Mouse (Mus musculus) cerebellum, adult 9-11 months (tissue): Measurements from ENCODE around the gene Fhl5.
"Not testable (repeated sequence)": the region's sequence is repeated elsewhere in the genome, so short reads cannot be mapped to it uniquely, and the experiment has no call there.

Experiments used
- DNase-seq: peaks from one replicate; pipeline ENCODE4 v3.0.0; 2022

Fhl5 gene

GRCm38 (mm10) chr4:25242776-25243175 is at the start of gene Fhl5:
TSS of gene Fhl5 (minus strand) at chr4:25242876.
- DNase-seq: no peak

DNA sequence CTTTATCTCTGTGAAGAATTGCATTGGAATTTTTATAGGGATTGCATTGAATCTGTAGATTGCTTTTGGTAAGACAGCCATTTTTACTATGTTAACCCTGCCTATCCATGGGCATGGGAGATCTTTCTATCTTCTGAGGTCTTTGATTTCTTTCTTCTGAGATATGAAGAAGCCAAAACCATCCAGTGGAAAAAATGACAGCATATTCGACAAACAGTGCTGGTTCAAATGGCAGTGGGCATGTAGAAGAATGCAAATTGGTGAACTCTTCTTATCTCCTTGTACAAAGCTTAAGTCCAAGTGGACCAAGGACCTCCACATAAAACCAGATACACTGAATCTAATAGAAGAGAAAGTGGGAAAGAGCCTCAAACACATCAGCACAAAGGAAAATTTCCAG is 42.3 kb upstream of the Fhl5 start:
- not testable (repeated sequence) for DNase-seq

DNA sequence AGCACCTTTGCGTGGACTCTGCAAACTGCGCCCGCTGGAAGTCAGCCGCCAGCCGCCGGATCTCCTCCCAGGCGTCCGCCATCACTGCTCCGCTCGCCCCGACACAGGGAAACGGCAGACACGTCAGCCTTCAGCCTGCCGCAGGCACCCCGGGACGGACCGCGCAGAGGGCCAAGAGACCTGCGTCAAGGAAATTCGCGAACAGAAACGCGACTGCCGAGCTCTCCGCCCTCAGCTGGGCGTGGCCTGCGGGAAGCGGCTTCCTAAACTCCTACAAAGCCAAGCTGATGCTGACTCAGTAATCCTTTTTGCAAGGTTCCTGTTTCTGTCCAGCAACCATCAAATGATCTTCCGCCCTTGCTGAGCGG is 39.0 kb upstream of the Fhl5 start, which contains the start of gene Ufl1:
Gene Ufl1 (minus strand): TSS at position 151 of the 368 bp plus-strand sequence.
- DNase-seq: peak; percentile 96

GRCm38 (mm10) chr4:25280938-25281670 is 38.4 kb upstream of the Fhl5 start:
- DNase-seq: no peak

DNA sequence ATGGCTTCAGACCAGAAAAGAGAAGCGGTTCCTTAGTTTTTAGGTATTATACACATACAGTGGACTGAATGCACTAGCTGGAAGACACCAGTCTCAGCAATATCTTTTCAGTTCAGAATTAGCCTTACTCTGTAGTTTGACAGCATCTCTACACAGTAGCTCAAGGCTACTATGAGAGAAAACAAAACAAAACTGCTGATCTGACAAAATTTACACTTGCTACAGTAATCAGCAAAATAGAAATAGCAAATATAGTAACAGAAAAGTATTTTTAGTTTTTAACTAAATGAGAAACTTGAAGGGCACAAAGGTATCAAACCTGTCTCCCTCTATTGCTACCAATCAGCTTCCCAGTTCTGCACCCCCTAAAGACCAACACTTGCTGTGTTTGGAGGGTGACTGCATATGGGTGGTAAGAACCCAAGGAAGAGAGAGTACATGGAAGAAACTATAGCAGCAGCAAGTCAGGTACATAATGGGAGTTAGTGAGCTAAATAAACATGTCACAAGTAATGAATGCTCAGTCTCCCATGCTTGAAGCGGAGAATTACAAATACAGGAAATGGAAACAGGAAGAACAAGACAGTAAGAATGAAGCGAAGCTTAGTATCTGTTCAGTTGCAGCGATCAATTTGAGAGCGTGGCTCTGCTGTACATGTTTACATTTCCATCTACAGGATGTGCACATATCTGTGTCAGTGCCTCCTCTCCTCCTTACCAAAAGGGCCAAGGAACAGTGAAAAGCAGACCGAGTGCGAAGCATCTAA is 30.4 kb upstream of the Fhl5 start:
- DNase-seq: no peak

GRCm38 (mm10) chr4:25271926-25272325 is 29.2 kb upstream of the Fhl5 start:
- DNase-seq: no peak

- no peak for DNase-seq
Measured at GRCm38 (mm10) chr4:25267144-25267543, 24.5 kb upstream of the Fhl5 start.

DNA sequence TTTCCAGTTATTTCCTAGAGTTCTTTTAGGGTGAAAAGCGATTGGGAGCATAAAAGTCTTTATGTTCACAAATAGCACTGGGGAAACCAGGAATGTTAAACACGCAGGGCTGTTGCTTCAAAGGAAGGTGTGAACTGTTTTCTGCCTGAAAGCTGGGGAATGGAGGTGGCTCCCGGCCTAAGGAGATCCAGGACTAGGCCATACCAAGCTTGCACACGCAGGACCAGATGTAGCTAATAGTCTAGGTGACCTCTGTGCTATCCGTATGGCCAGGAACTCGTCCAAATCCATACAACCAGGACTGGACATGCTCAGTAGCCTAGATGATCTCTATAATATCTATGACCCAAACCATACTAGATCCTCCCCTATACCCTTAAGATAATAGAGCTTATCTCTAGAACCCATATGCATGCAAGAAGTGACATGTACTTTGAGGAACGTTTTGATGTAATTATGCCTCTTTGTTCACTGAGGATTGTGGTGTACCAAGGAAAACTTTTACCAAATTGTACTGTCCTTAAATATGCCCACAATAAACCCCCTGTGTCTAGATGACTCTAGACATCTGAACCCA is 15.2 kb upstream of the Fhl5 start:
- no peak for DNase-seq

- DNase-seq: not testable (repeated sequence)
Measured at GRCm38 (mm10) chr4:25235663-25236062, 7.0 kb downstream of the Fhl5 start.

- DNase-seq: not testable (repeated sequence)
Measured at GRCm38 (mm10) chr4:25233767-25234166, 8.9 kb downstream of the Fhl5 start.

DNA sequence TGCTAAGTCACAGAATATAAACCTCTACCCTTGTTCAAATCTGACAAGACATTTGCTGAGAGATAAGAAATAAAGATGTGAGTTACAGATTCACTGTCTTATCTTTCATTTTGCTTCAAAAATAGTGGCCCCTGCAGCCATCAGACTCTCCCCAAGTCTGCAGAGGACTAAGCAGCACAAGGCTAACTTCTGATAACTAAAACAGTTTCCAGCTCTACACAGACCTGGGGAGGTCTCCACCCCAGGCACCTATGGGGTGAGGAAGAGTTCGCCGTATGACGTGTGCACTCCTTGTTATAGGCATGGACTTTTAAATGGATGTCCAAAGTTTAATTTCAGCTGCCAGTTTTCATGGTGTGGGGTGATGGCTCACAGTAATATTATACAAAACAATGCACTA is 10.1 kb downstream of the Fhl5 start:
- DNase-seq: no peak

DNA sequence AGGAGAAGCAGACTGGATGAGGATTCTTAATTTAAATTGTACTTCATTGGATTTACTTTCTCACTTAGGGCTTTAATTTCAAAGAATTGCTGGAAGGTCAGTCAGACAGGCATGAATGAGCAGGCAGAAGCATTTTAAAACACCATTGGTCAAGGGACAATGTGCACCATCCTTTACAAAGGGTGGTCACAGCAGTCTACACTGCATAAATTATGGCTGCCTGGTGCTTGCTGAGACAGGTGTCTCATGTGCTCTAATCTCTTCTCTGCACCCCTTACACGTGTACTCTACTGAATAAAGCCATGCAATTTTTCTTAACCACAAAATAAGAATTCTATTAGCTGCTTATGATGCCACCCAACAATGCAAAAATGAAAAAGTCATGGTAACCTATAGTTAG is 15.1 kb downstream of the Fhl5 start:
- no peak for DNase-seq

GRCm38 (mm10) chr4:25221927-25222326 is 20.7 kb downstream of the Fhl5 start:
- no peak for DNase-seq

DNA sequence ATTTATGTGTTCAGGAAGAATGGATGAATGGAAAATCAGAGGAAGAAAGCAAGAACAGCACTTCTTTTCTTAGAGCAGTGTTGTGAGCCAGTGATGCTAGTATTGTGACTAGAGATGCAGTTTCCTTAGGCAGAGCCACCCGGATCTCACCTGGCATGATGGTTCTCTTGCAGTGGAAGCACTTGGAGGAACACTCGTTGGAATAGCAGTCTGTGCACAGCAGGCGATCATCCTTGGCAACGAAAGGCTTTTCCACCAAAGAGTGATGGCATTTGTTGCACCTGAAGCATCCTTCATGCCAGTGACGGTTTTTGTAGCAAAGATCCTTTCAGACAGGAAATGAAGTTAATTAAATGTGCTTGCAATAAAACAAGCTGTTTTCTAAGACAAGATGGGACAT is 29.2 kb downstream of the Fhl5 start:
- peak; percentile 11 for DNase-seq

DNA sequence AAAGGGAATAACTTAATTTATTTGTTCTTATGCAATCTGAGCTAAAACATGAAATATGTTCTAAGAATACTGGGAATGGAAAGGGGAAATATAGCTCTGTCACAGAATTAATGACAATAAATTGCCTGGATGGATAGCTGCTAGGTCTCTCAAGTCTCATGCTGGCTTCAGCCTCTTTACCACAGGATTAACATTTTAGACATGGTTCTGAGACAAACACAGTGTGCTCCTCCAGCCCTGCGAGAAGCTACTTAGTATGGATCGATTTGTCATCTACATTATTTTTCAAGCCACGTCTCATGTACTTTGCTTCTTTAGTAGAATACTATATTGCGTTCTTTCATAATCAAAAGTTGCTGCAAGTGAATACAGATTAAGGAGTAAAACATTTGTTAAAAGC is 36.5 kb downstream of the Fhl5 start:
- DNase-seq: no peak

DNA sequence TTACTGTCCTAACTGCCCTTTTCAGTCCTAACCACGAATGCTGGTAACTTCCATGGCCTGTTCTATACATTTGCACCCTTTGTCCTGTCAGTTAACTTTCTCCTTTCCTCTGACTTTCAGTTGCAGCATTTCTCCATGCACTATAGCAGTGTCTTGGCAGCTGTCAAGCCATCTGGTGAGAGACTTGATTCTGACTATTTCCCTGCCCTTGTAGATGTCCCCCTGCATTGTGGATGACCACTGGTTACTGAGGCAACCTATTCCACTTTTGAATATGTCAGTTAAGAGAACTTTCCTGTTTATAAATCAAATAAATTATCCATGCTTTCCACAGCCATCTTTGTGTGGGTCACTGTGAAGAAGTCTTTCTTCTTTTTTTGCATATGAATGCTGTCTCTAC is 45.4 kb downstream of the Fhl5 start:
- no peak for DNase-seq

GRCm38 (mm10) chr4:25179617-25180208 is 63.0 kb downstream of the Fhl5 start:
- no peak for DNase-seq
